Mouse (Mus musculus) intestine, embryonic 16.5 days (tissue): ENCODE results near the gene Clmp. TPM values are rescaled to one million over a fixed set of nuclear protein-coding genes. Genes with fewer than 3 reads are reported as not detected.

Source experiments
- ATAC-seq: fragments of 200-750 bp; cut with Nextera tagmentation; 2 replicates; pipeline ENCODE4 v1.8.0; 2017; ENCODE audit warnings: moderate TSS enrichment, moderate library complexity
- H3K27ac ChIP-seq: fragments of 300-500 bp; sonication (generic); 2 replicates; pipeline ENCODE4 v1.5.1; 2014; ENCODE audit warnings: mild to moderate bottlenecking, low read length
- H3K27me3 ChIP-seq: fragments of 300-500 bp; sonication (generic); replicated peaks from 2 replicates; pipeline ENCODE4 v1.6.1; 2014; ENCODE audit warnings: low read length, control low read depth, mixed read lengths; ENCODE audit not compliant: control insufficient read depth, insufficient read depth
- H3K36me3 ChIP-seq: fragments of 300-500 bp; sonication (generic); 2 replicates; pipeline ENCODE4 v1.6.1; 2014; ENCODE audit warnings: low read length, control low read depth; ENCODE audit not compliant: control insufficient read depth, insufficient read depth
- H3K4me1 ChIP-seq: fragments of 300-500 bp; sonication (generic); 2 replicates; pipeline ENCODE4 v1.6.1; 2014; ENCODE audit warnings: low read length, control low read depth, mixed read lengths; ENCODE audit not compliant: control insufficient read depth, insufficient read depth
- H3K4me2 ChIP-seq: fragments of 300-500 bp; sonication (generic); 2 replicates; pipeline ENCODE4 v1.6.1; 2014; ENCODE audit warnings: low read depth, low read length, control low read depth
- H3K4me3 ChIP-seq: fragments of 300-500 bp; sonication (generic); 2 replicates; pipeline ENCODE4 v1.5.1; 2014; ENCODE audit warnings: mild to moderate bottlenecking, low read length
- H3K9ac ChIP-seq: fragments of 300-500 bp; sonication (generic); 2 replicates; pipeline ENCODE4 v1.6.1; 2014; ENCODE audit warnings: low read depth, low read length
- H3K9me3 ChIP-seq: fragments of 300-500 bp; sonication (generic); 2 replicates; pipeline ENCODE4 v1.6.1; 2016; ENCODE audit warnings: low read length, control low read depth; ENCODE audit not compliant: control insufficient read depth
- WGBS: fragments of 180-500 bp; shearing (Covaris S2); extraction: QIAGEN DNeasy Blood & Tissue Kit; methylation state at CpG from one replicate; pipeline ENCODE4 v1.1.7; 2014; 5-methylcytosine and 5-hydroxymethylcytosine counted together
- polyA plus RNA-seq: library from polyadenylated mRNA; unstranded; fragments of >200 nt; fragmentation: Nextera tagmentation; extraction: Ambion mirVana; gene quantifications from 2 replicates; pipeline ENCODE4 v1.2.1, GENCODE M21; 2015

The Clmp gene
- polyA plus RNA-seq, 1 experiment from 2014 or later = 22.2 TPM

GRCm38 (mm10) chr9:40649983-40650382 is 35.8 kb upstream of the Clmp start:
- Histone ChIP-seq H3K9ac (no peak overlapping the region), H3K36me3 (no peaks in the 10 kb centered on the region), H3K9me3 (no peaks in the 10 kb centered on the region), H3K4me2 (no peak overlapping the region), H3K4me1 (no peaks in the 10 kb centered on the region), H3K27ac (no peak overlapping the region), H3K27me3 (no peaks in the 10 kb centered on the region), H3K4me3 (no peak overlapping the region)
- WGBS = 78% methylated on average over 6 of the region's 6 CpGs
- no peak for ATAC-seq

- H3K4me1 ChIP-seq = no peaks in the 10 kb centered on the region
- ATAC-seq = no peak
- 81% methylated on average over 4 of the region's 4 CpGs for WGBS
- H3K27me3 ChIP-seq = no peaks in the 10 kb centered on the region
- H3K4me3 ChIP-seq = no peak overlapping the region
- H3K4me2 ChIP-seq = no peak overlapping the region
- no peak overlapping the region for H3K27ac ChIP-seq
- H3K36me3 ChIP-seq = no peaks in the 10 kb centered on the region
- H3K9ac ChIP-seq = no peak overlapping the region
- no peaks in the 10 kb centered on the region for H3K9me3 ChIP-seq
Measured at GRCm38 (mm10) chr9:40651239-40651859, 34.4 kb upstream of the Clmp start.

GRCm38 (mm10) chr9:40652757-40653156 is 33.0 kb upstream of the Clmp start:
- 0 out of 2 replicates have a peak, but pooled peaks have one; percentile 42 for ATAC-seq
- Histone ChIP-seq H3K4me3 (no peak overlapping the region), H3K36me3 (no peaks in the 10 kb centered on the region), H3K27me3 (no peaks in the 10 kb centered on the region), H3K9me3 (no peaks in the 10 kb centered on the region), H3K4me1 (no peaks in the 10 kb centered on the region), H3K4me2 (no peak overlapping the region), H3K9ac (no peak overlapping the region), H3K27ac (no peak overlapping the region)
- 39% methylated on average over 9 of the region's 9 CpGs for WGBS

- 74% methylated on average over 9 of the region's 9 CpGs for WGBS
- H3K27me3 ChIP-seq = no peaks in the 10 kb centered on the region
Measured at GRCm38 (mm10) chr9:40666190-40666803, 19.5 kb upstream of the Clmp start.

GRCm38 (mm10) chr9:40670313-40670712 is 15.4 kb upstream of the Clmp start, which contains the start of gene Gm21915:
Gene Gm21915 (plus strand): TSS chr9:40670613.
- no peak for ATAC-seq
- no peaks in the 10 kb centered on the region for H3K36me3 ChIP-seq
- H3K27me3 ChIP-seq = no peaks in the 10 kb centered on the region
- H3K4me1 ChIP-seq = peaks cover 4% of the 10 kb centered on the region; the same call in 1 of the 2 replicates
- H3K9ac ChIP-seq = no peak within 1 kb of the TSS
- no peak within 1 kb of the TSS for H3K4me3 ChIP-seq
- H3K9me3 ChIP-seq = no peaks in the 10 kb centered on the region
- no peak within 1 kb of the TSS for H3K27ac ChIP-seq
- 85% methylated on average over 3 of the region's 3 CpGs for WGBS
- no peak within 1 kb of the TSS for H3K4me2 ChIP-seq

More at GRCm38 (mm10) chr9:40666190-40666803, 19.5 kb upstream of the Clmp start:
- H3K4me2 ChIP-seq = no peak overlapping the region
- H3K9me3 ChIP-seq = no peaks in the 10 kb centered on the region
- no peak overlapping the region for H3K4me3 ChIP-seq
- ATAC-seq = no peak
- no peaks in the 10 kb centered on the region for H3K36me3 ChIP-seq
- H3K9ac ChIP-seq = no peak overlapping the region
- H3K27ac ChIP-seq = no peak overlapping the region
- peaks cover under 1% of the 10 kb centered on the region; the same call in 1 of the 2 replicates for H3K4me1 ChIP-seq

- no peak overlapping the region for H3K9ac ChIP-seq
- no peak; the same call in 1 of the 2 replicates for ATAC-seq
- no peaks in the 10 kb centered on the region for H3K9me3 ChIP-seq
- H3K4me1 ChIP-seq = peaks cover 9% of the 10 kb centered on the region; the same call in 1 of the 2 replicates
- 43% methylated on average over 4 of the region's 4 CpGs for WGBS
- no peaks in the 10 kb centered on the region for H3K36me3 ChIP-seq
- H3K27me3 ChIP-seq = no peaks in the 10 kb centered on the region
- no peak overlapping the region for H3K27ac ChIP-seq
- H3K4me3 ChIP-seq = no peak overlapping the region
- H3K4me2 ChIP-seq = no peak overlapping the region
Measured at GRCm38 (mm10) chr9:40671323-40671930, 14.3 kb upstream of the Clmp start.

- H3K4me1 ChIP-seq = peaks cover 14% of the 10 kb centered on the region
- peak; percentile 64 for ATAC-seq
- no peak overlapping the region for H3K9ac ChIP-seq
- no peaks in the 10 kb centered on the region for H3K27me3 ChIP-seq
- WGBS = 44% methylated on average over 12 of the region's 12 CpGs
- peak overlapping the region; percentile 89 for H3K27ac ChIP-seq
- H3K4me2 ChIP-seq = 0 out of 2 replicates have a peak overlapping the region, but pooled peaks have one; percentile 12
- no peaks in the 10 kb centered on the region for H3K9me3 ChIP-seq
- H3K36me3 ChIP-seq = no peaks in the 10 kb centered on the region
- no peak overlapping the region for H3K4me3 ChIP-seq
Measured at GRCm38 (mm10) chr9:40675203-40675958, 10.4 kb upstream of the Clmp start.

- no peaks in the 10 kb centered on the region for H3K36me3 ChIP-seq
- peak; percentile 56 for ATAC-seq
Measured at GRCm38 (mm10) chr9:40678653-40679052, 7.1 kb upstream of the Clmp start.

GRCm38 (mm10) chr9:40686421-40686899 is 698 bp downstream of the Clmp start:
- Histone ChIP-seq H3K27me3 (no peaks in the 10 kb centered on the region; the same call in 1 of the 2 replicates), H3K4me1 (no peaks in the 10 kb centered on the region; the same call in 1 of the 2 replicates), H3K4me3 (peak overlapping the region; percentile 73), H3K4me2 (peak overlapping the region; percentile 79), H3K9ac (peak overlapping the region; percentile 81), H3K36me3 (no peaks in the 10 kb centered on the region), H3K9me3 (no peaks in the 10 kb centered on the region), H3K27ac (peak overlapping the region; percentile 93)
- ATAC-seq = peak; percentile 73
- WGBS = 1% methylated on average over 23 of the region's 23 CpGs

More at GRCm38 (mm10) chr9:40678653-40679052, 7.1 kb upstream of the Clmp start:
- Histone ChIP-seq H3K4me2 (no peak overlapping the region), H3K4me3 (no peak overlapping the region), H3K4me1 (peaks cover 10% of the 10 kb centered on the region), H3K9ac (no peak overlapping the region), H3K27ac (peak overlapping the region; percentile 53), H3K27me3 (no peaks in the 10 kb centered on the region), H3K9me3 (no peaks in the 10 kb centered on the region)
- 49% methylated on average over 4 of the region's 4 CpGs for WGBS
